Mouse (Mus musculus): Measurements from ENCODE around the gene Gm21860. TPM values are rescaled to one million over a fixed set of nuclear protein-coding genes. Genes with fewer than 3 reads are reported as not detected.

Gene Gm21860
- polyA plus RNA-seq (2012; rRNA removed; ENCODE audit: low replicate concordance): not detected in 2 replicates

GRCm38 (mm10) chrY:90754721-90755120 is at the start of gene Gm21860:
Gene Gm21860 (minus strand): TSS chrY:90754821.

GRCm38 (mm10) chrY:90784438-90784837 is 29.8 kb upstream of the Gm21860 start, which contains the start of gene Gm47283:
Gene Gm47283 (plus strand): TSS chrY:90784738.

Other genes with a start within 250 kb of the Gm21860 start
- not detected in 2 replicates for gene Gm47283, start 29.9 kb upstream of the Gm21860 start, polyA plus RNA-seq (2012; rRNA removed; ENCODE audit: low replicate concordance)
- not detected in 2 replicates for gene Gm21748, start 84.4 kb upstream of the Gm21860 start, polyA plus RNA-seq (2012; rRNA removed; ENCODE audit: low replicate concordance)